Mouse (Mus musculus) brain, embryonic 14.5 days (tissue): ENCODE results near the gene Zfp11. TPM values are rescaled to one million over a fixed set of nuclear protein-coding genes. Genes with fewer than 3 reads are reported as not detected.
"Not testable (repeated sequence)": the region's sequence is repeated elsewhere in the genome, so short reads cannot be mapped to it uniquely, and the experiment has no call there.

Source experiments
- DNase-seq: peaks from one replicate; pipeline ENCODE4 v3.0.0-alpha.2; 2011; ENCODE audit warnings: low read depth
- CTCF ChIP-seq: fragments of 200-500 bp; IDR thresholded peaks from 2 replicates; pipeline ENCODE4 v1.5.1; 2012; ENCODE audit warnings: inconsistent platforms, mild to moderate bottlenecking, moderate library complexity, borderline replicate concordance; ENCODE audit not compliant: insufficient read depth, insufficient read length; ENCODE audit errors: extremely low read depth
- POLR2A ChIP-seq: fragments of 200-500 bp; IDR thresholded peaks from 2 replicates; pipeline ENCODE4 v1.6.1; 2012; ENCODE audit warnings: mild to moderate bottlenecking, inconsistent platforms, borderline replicate concordance; ENCODE audit not compliant: poor library complexity, insufficient read depth, insufficient read length, severe bottlenecking; ENCODE audit errors: extremely low read depth
- polyA plus RNA-seq: library from polyadenylated mRNA; depleted of rRNA; stranded (reverse); fragments of >200 nt; gene quantifications from 2 replicates; pipeline ENCODE4 v1.2.3, GENCODE M21; 2012; rRNA removed

The Zfp11 gene
- polyA plus RNA-seq, result 6.9 and 7.5 TPM in 2 replicates

DNA sequence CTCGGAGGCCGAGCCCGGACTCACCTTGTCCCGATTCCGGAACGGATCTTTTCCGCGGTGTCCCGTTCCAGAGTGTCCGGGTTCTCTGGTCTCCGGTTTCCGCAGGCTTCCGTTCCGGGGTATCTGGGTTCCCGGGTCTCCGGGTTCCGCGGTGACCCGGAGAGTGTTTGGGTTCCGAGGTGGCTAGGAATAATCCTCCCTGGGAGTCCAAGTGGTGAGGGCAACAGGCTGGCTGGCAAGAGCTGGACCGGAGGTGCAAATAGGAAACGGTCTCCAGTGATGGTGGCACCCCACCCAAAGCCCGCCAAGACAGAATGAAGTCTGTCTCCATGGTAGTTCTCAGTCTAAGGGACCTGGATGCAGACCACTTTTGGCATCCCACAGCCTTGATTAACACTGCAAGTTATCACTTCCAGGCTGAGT, at the start of gene Zfp11:
Gene Zfp11 (minus strand): TSS at position 64 of the 423 bp plus-strand sequence.
- TF ChIP-seq POLR2A (no peak), CTCF (no peak)
- peak; percentile 90 for DNase-seq

DNA sequence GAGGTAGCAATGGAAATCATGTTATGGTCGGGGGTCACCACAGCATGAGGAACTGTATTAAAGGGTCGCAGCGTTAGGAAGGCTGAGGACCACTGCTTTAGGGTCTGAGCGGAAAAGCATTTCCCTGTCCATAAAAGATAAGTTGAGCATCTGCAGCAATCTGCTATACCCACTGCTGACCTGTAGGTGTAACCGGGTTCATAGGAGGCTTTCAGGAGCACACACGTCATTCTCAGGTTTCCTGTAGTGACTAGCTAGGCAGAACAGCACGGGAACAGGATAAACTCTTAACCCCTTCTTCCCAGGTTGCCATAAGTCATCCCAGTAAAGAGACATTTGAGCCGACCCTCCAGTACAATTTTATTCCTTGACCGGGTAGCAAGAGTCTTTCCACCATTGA, 47.1 kb upstream of the Zfp11 start:
- TF ChIP-seq POLR2A (no peak), CTCF (no peak)
- DNase-seq, result no peak

DNA sequence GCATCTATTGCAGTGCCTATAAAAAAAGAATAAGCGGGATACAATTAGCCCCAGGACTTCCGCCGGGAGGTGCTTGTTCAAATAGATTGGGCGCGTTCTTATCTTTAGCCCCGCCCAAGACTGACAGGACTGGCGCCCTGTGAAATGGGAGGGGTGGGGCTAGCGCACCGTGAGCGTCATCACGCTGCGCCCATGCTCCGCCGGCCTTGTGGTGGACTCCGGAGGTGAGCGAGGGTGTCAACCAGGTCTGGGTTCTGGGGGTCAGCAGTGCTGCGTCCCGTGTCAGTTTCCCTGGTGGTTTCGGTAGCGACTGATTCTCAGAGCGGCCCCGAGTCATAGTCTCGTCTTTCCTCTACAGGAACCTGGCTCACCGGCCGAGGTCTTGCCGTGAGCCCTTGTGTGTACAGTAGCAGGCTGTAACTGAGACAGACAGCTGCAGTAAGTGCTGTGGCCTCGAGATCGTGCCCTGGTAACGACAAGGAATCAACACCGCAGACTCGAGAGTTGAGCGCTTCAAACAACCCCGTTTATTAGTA, 45.5 kb upstream of the Zfp11 start, which contains the start of gene Mrps17:
Gene Mrps17 (plus strand): TSS at position 172 of the 536 bp plus-strand sequence.
- DNase-seq, result peak; percentile 98
- TF ChIP-seq CTCF, result no peak
- TF ChIP-seq POLR2A, result peak; percentile 72; the same call in 1 of the 2 replicates

DNA sequence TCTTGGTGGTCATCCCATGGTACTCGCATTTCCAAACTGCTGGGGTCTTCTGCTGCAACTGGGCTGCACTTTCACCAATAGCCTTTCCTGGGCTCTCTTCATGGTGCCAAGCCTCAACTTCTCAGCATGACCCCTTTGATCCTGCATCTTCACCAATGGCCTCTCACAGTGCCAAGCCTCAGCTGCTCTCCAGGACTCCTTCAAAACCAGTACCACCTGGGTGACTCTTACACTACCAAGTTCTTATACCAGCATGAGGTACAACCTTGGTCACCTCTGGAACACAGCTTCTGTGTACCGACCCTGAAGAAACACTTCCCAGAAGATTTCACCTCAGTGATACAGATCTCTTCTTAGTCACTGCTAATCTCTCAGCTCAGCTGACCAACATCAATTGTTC, 38.5 kb upstream of the Zfp11 start, which contains the start of gene Sept14:
Gene Sept14 (minus strand): TSS at position 101 of the 400 bp plus-strand sequence.
- TF ChIP-seq CTCF (no peak), POLR2A (no peak)
- no peak for DNase-seq

DNA sequence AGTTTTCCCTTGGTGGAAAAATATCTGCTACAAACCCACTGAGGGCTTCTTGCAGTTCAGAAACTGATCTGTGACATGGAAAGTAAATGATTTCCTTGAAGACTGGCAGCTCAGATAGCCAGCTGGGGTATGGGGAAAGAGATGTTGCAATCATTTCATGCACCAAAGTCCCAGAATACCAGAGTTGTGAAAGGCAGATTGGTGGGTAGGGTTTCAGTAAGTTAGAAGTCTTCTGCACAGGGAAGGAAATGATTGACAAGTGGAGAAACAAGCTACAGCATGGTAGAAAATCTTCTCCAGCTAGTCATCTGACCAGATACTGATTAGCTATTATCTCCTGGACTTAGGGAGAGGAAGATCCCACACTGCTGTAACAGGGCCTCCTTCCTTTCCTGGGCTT, 33.5 kb upstream of the Zfp11 start:
- TF ChIP-seq POLR2A (no peak), CTCF (no peak)

DNA sequence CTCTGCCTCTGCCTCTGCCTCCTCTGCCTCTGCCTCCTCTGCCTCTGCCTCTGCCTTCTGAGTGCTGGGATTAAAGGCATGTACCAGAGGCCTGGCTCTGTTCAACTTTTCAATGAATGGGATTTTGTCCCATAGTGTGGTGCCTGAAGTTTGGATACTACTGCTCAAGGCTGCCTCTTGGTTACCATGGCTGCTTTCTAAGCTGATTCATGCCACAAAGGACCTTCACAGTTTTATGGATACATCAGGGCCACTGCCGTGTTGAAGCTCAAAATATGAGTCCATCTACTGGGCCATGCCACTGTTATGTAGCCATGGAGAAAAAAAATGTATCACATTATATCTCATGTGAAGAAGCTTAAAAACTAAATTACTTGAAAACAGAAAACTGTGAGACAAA, 31.8 kb upstream of the Zfp11 start:
- DNase-seq, result no peak
- TF ChIP-seq CTCF, result no peak
- no peak for TF ChIP-seq POLR2A

More for the DNA sequence above, 33.5 kb upstream of the Zfp11 start:
- no peak for DNase-seq

DNA sequence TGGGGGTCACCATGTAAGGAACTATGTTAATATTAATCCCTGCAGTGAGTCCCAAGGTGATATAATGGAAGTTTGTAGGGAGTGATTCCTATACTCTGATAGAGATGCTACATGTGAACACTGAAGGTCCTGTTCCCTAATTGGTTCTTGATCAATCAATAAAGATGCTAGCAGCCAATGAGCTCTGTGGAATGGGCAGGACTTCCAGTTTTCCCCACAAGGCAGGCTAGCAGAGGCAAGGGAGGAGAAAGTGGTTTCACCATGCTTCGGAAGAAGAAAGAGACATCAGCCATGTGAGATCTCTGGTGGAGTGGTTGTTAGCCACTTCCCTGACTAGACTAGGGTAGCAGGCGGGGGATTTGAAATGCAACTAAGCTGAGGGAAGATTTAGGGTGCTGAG, 30.6 kb upstream of the Zfp11 start:
- peak; percentile 34 for DNase-seq
- no peak for TF ChIP-seq POLR2A
- TF ChIP-seq CTCF, result no peak

DNA sequence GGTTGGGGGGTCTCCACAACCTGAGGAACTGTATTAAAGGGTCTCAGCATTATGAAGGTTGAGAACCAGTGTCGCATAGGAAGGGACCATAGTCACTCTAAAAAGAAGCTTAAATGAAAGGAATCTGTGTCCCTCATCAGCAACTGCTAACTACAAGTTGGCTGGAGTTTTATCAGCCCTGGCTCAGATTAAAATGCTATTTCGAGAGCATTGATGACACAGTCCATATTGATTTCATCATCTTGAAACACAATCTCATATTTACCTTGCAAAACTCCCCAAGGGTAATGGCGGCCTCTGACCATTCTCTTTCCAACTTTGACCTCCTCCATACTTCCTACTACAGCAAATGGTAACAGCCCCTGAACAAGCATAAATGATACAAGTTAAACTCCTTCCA, 20.6 kb upstream of the Zfp11 start:
- TF ChIP-seq CTCF, result no peak
- no peak for TF ChIP-seq POLR2A
- no peak for DNase-seq

DNA sequence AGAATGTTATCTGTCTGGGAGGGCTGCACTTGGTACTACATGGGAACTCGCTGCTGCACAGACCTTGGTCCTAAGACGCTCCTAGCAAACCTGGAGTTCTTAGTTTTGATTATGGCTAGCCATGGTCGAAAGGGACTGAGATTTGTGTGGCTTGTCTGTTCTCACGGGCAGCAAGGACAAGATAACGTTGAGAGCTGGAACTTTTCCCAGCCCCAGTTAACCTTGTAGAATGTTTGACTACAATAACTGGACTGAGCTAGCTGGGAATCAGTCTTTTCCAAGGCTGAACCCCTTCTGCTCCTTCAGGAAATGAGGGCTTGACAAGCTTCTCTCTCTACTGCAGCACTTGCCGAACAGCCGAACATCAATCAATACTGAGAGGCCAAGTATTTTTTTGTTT, 17.7 kb upstream of the Zfp11 start:
- no peak for DNase-seq
- no peak for TF ChIP-seq CTCF
- TF ChIP-seq POLR2A, result no peak

DNA sequence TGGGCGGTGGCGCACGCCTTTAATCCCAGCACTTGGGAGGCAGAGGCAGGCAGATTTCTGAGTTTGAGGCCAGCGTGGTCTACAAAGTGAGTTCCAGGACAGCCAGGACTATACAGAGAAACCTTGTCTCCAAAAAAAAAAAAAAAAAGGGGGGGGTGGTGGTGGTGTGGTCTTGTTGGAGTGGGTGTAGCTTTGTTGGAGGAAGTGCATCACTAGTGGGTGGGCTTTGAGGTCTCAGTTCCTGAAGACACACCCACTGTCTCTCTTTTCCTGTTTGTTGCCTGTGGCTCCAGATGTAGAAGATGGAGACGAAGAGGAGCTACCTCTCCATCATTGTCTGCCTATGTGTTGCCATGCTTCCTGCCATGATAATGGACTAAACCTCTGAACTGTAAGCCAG, 15.2 kb upstream of the Zfp11 start:
- DNase-seq, result not testable (repeated sequence)

DNA sequence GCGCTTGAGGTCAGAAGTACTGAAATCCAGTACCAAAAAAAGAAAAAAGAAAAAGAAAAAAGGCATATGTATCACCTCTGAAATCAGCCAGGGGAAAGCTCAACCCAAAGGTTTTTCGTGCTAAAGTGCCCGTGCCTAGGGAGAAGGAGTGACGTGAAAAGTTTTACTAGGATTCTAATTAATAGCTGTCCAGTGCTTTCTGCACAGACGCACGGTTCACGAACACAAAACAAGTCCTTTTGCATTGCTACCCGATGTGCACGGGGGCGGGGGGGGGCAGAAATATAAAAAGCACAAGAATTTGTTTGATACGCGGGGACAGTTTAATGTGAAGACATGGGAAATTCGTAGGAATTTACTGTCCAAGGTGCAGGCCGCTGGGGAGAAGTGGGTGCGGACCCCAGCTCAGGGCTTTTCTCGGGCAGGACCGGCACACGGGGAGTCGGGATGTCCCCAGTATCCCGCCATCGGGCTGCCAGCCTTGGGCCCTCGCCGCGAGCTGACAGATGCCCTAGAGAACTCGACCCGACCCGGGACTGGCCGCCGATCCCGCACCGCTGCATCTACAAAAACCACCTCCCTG, 355 bp downstream of the Zfp11 start:
- TF ChIP-seq CTCF (no peak), POLR2A (peak; percentile 79; the same call in 1 of the 2 replicates)
- no peak for DNase-seq

DNA sequence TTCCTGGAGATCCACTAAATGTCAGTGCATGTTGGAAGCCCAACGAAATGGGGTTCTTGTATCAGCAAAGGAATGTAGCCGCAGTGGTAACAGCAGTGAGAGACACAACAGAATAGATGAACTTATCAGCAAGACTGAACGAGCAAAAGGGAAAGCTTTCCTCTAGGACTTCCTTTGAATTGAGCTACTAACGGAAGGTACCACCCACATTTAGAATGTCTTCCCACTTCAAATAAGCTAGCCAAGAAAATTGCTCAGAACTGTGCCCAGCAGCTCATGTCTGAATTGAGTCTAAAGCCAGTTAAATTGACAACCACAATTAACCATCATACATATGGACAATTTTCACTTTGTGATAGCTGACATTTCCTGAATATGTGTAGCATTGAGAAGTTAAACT, 2.0 kb downstream of the Zfp11 start:
- DNase-seq, result no peak
- TF ChIP-seq POLR2A, result no peak
- TF ChIP-seq CTCF, result no peak
